Mouse (Mus musculus): Measurements from ENCODE around the gene Rara.

Rara gene

GRCm38 (mm10) chr11:98954373-98954772, 26.8 kb downstream of the Rara start:
- DNase-seq, result peak; percentile 77

DNA sequence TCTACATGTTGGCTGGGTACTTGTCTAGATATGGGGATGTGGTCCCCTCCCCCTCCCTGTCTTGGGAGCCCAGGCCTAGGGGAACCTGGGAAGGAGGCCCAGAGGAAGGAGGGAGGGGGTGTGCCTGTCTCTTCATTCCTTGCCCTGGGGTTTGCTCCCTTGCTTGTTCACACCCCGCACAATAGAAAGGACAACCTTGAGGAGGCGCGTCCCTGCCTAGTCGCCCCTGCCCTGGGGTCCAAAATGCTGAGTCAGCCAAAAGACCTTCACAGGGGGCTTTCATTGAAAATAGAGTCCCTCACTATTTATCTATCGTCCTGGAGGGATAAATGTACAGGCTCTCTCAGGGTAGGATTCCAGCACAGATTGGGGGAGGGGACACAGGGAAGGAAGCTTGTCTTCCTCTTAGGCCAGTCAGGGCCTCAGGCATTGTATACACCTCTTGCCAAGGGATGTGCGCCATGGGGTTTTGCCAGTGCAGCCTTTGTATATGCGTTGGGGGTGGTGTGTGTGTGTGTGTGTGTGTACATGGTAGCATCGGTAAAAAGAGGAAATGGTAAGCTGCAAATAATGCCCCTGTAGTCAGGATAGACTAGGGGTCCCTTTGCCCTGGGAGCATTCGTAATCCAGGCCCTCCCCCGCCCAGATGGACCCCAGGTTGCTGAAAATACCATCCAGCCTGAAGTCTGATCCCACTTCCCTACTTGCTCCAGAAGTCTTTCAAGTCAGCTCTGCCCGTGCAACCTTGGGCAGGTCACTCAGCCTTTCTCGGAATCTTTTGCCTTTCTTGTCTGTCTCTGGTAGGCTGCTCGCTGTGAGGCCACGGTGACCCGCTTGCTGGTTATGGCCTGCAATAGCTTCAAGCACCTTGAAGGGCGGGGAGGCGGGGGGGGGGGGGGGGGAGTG, 27.4 kb downstream of the Rara start:
- no peak for DNase-seq

DNA sequence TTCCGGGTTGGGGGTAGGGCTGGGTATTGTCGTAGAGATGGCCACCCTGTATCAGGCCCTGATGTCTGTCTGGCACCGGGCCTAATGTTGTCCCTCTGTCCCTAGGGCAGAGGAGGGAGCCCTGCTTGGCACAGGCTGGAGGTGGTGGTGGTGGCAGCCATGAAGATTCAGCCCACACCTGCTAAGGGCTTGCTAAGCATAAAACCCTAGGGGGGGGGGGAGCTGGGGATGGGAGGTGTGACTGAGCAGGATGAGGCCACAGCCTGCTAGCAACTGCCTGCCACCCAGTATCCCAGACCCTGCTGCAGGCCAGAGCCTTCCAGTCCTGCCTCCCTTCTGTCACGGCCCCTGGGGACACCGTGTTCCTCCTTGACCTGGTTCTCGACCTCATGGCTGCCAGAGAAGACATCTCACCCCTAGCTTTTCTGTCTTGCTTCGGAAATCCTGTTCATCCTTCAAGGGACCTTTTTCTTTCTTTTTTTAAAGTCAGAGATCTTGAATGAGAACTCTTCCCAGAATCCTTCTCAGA, 28.2 kb downstream of the Rara start:
- DNase-seq, result no peak

GRCm38 (mm10) chr11:98956340-98956739, 28.7 kb downstream of the Rara start:
- no peak for DNase-seq

- peak; percentile 66 for DNase-seq
Observed at GRCm38 (mm10) chr11:98959437-98960312, 32.1 kb downstream of the Rara start.

- DNase-seq, result no peak
Observed at GRCm38 (mm10) chr11:98960313-98960906, 32.8 kb downstream of the Rara start.

DNA sequence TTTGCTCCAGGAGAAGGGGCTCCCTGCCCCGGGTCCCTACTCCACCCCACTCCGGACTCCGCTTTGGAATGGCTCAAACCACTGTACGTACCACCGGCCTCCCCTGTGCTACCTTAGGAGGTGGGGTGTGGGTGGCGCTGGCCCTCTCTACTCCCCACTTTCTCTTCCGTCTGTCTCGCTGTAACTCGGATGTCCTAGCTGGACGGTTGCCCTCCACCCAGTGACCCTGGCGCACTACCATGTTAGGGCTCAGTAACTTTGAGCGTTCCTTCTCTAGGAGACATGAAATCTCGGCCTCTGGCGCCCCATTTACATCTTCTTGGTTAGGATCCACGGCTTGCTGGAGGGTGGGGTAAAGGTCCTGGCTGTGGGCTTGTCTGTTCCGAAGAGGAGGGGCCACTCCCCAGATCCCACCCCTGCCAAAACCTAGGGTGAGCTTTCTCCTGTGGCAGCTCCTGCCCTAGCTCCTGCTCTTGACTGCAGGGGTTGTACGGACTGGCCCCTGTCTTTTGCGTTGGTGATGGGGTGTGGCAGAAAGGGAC, 33.5 kb downstream of the Rara start:
- DNase-seq, result no peak

DNA sequence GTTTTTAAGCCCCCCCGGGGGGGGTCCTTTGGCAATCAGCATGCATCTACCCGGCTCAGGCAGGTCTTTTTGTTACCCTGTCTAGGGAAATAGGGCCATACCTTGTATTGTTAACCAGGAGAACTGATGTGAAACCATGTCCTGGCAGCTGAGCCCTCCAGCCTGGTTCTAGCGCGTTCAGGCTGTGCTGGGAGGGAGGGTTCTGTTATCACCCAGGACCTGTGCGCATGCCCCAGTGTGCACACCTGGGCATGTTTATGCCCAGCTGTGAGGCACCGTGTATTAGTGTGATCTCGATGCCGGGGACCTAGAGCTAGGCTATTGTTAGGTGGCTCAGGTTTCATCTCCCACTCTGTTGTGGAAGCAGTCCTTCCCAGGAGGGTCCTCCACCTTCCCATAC, 34.1 kb downstream of the Rara start:
- no peak for DNase-seq

DNA sequence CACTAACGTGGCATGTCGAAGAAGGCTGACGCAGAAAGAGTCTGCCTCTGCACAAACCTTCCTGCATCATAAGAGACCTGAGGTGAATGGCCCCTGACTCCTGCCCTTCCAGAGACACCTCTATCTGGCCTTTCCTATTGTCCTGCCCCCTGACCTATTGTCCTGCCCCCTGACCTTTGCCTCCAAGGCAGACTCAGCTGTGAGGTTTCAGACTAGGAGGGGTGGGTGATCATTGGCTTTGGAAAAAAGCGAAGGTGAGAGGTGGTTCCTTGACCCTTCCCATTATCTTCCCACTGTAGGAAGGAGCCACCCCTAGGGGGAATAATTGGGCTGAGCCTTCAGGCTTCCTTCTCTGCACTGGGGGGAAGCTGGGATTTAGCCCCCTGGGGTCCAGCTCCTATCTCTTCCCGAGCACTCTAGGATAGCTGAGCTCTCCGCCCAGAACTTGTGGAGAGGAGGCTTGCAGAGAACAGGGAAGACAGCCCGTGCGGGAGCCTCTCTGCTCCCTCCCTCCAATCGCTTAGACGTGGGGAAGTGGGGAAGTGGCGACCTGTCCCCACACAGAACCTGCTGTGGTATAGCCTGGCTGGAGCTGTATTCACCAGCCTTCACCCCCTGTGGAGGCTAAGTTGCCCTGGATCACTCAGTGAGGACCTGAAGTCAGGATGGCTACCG, 34.9 kb downstream of the Rara start:
- DNase-seq, result no peak

DNA sequence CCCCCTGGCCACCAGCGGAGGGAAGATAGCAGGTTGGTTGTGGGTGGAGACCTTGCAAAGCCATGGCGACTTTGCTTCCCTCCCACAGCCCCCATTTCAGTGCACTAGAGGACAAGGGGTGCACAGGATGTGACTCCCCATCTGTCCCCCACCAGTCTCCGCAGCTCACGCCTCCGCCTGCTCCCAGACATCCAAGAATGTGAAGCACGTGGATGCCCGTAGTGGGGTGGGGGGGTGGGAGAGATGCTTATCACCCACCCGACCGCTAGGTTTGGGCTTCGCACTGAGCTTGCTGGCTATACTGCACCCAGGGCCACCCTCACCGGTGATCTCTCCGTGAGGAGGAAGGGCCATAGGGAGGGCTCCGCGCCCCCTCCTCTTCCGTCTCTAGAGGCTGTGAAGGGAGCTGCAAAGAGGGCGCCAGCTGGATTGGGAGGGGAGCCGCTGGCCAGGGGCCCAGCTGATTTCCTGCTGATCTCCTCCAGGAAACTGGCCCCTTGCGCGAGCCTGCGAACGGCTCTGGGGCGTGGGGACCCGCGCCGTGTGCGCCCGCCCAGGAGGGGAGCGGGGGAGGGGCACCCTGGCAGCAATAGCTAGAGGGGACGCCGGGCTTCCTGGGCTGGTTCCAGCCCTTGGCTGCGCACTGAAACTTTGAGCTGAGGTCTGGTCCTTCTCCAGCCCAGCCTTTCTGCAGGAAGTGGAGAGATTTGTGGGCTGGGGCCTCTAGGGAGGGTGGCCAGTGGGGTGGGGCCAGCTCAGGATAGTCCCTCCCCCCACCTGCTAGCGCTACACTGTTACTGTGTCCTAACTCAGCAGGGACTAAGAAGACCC, 35.8 kb downstream of the Rara start:
- peak; percentile 71 for DNase-seq

DNA sequence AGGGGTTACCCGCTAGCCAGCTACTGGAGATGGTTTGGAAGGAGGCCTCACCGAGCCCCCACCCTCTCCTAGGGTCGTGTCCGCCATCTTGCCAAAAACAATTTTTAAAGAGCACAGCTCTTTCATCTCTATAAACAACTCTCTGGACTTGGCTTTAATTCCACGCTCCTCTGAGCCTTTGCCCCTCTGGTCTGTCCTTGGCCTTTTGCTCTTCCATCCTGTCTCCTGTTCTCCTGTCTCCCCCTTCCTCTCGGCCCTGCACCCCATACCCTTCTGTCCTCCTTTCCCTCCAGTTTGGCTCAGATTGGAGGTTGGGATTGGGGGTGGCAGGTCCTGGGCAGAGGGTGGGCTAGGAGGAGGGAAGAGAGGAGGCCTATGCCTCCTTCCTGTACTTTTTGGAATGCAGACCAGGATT, 36.6 kb downstream of the Rara start:
- no peak for DNase-seq

DNA sequence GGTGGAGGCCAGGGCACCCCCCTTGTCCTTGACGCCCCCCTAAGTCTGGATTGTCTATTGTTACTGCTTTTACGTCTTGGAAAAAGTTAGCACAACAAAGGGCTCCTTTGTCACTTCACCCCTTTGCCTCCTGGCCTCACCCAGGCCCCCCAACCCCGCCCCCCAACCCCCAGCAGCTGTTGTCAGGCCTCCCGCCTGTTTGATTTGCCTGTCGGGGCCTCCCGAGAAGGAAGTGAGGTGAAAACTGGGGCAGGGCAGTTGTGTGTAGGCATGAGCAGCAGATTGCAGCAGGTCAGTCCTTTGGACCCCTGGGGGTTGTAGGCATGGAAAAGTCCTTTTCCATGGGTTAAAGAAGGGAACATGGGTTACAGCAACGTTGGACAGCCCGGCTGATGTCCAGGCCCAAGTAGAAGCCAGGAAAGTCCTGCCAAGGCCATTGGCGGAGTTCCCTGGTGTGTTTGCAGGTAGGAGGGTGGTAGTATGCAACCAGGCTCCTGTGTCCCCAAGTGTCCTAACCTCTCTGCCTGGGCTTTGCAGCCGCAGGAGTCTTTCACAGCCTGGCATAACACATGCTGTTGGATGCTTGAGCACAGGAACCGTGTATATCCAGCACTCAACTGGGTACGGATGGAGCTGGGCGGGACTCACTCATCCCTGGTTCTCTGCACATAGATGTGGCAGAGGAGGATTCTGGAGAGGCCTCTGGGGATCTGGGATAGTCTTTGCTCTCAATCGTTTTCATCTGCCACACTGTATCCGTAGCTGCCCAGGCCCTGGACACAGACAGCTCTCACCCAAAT, 37.2 kb downstream of the Rara start:
- no peak for DNase-seq

DNA sequence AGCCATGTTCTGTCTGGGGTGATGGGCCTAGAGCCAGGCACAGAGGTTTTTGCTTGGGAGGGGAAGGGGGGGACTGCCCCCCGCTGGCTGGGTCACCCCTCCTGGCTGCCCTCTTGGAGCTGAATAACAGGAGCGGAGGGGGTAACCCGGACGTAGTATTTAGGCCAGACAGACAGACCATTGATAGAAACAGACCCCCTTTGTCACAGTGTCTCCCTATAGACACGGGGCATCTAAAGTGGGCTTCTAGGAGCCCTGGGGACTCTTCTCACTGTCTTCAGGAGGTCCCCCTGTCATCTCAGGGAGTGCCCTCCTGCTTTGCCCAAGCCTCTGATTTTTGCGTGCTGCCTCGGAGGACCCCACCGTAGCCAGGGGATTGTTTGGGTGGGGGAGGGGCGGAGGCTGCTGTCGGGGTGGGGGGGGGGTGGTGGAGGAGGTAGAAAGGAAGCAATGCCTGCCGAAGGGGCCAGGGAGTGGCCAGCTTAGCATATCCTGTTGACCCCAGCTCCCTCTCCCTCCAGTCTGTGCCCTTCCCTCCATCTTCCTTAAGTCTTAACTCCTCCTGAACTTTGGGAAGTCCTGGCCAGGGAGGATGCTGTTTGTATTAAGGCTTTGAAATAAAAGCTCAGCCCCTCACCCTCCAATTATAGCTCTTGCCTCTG, 37.9 kb downstream of the Rara start:
- DNase-seq, result no peak

GRCm38 (mm10) chr11:98966499-98967141, 39.0 kb downstream of the Rara start:
- DNase-seq, result peak; percentile 64

- DNase-seq, result no peak
Observed at GRCm38 (mm10) chr11:98968079-98968478, 40.5 kb downstream of the Rara start.

GRCm38 (mm10) chr11:98968716-98969495, 41.3 kb downstream of the Rara start:
- DNase-seq, result no peak

DNA sequence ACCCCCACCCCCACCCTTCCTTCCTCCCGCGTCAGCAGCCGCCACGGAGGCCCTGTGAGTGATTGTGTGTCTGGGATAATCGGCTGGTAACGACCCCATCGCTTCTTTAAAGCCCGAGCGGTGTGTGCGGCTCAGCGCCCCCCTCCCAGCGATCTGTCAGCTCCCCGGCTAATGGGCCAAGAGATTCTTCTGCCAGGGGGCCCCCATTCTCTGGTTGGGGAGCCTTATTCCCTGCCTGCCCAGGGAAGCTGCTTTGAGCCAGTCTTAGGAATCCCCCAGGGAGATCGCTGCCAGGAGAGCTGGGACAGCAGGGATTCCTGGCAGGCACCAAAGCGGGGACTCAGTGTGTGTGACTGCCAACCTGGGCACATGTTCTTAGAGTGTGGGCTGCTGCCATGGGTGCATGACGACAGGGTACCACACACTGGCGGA, 41.9 kb downstream of the Rara start:
- DNase-seq, result peak; percentile 74

DNA sequence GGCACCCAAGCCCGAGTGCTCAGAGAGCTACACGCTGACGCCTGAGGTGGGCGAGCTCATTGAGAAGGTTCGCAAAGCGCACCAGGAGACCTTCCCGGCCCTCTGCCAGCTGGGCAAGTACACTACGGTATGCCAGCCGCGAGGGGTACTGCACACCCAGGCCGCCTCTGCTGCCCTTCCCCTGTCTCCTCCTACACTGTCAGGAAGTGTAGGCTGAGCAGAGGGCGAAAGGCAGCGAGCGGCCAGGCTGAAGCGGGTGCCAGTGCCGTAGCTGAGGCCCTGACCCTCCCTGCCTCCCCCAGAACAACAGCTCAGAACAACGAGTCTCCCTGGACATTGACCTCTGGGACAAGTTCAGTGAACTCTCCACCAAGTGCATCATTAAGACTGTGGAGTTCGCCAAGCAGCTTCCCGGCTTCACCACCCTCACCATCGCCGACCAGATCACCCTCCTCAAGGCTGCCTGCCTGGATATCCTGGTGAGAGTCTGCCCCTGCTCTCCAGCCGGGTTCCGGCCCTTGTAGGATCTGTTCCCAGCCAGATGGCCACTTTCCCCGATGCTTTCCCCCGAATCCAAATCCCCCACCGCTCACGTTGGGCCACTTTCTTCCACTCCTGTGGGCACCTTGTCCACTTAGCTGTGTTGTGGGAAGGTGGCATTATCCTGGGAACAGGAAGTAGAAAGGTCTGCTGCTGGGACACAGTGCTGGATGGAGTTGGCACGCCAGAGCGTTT, 42.7 kb downstream of the Rara start:
- peak; percentile 40 for DNase-seq
